Mouse (Mus musculus) heart, adult 18-20 months (tissue): ENCODE measurements around the gene Pip4k2c. TPM values are rescaled to one million over a fixed set of nuclear protein-coding genes. Genes with fewer than 3 reads are reported as not detected.
A peak's percentile ranks its signal among the peaks of the same experiment; 100 is the strongest.

Experiments
- DNase-seq, 2 experiments: peaks; one replicate each; pipeline ENCODE4 v3.0.0; 2021 to 2022; ENCODE audit warnings: mixed read lengths in 1 of 2
- total RNA-seq, 2 experiments: library from RNA; stranded (reverse); gene quantifications; 2 replicates each; pipeline ENCODE4 v1.2.3; 2021

Pip4k2c gene
- total RNA-seq, 2 experiments from 2014 or later, result 30.3 to 30.8 TPM

- peak; percentile 58 to 73 for DNase-seq
Observed at GRCm38 (mm10) chr10:127189116-127189650, 22.2 kb downstream of the Pip4k2c start.

- peak; percentile 69 to 73 for DNase-seq
Observed at GRCm38 (mm10) chr10:127188465-127189115, 22.8 kb downstream of the Pip4k2c start.

GRCm38 (mm10) chr10:127188079-127188453 lies 23.3 kb downstream of the Pip4k2c start:
- no peak for DNase-seq

- DNase-seq, result no peak
Observed at GRCm38 (mm10) chr10:127187371-127188078, 23.9 kb downstream of the Pip4k2c start.

GRCm38 (mm10) chr10:127186451-127186850 lies 24.9 kb downstream of the Pip4k2c start:
- DNase-seq, result no peak

GRCm38 (mm10) chr10:127185506-127185905 lies 25.9 kb downstream of the Pip4k2c start:
- DNase-seq, result no peak

- DNase-seq, result no peak
Observed at GRCm38 (mm10) chr10:127185101-127185500, 26.3 kb downstream of the Pip4k2c start.

GRCm38 (mm10) chr10:127183759-127184158 lies 27.6 kb downstream of the Pip4k2c start:
- no peak for DNase-seq

GRCm38 (mm10) chr10:127182624-127183023 lies 28.8 kb downstream of the Pip4k2c start:
- DNase-seq, result no peak

GRCm38 (mm10) chr10:127181566-127181965 lies 29.8 kb downstream of the Pip4k2c start:
- DNase-seq, result peak in 1 of 2 experiments; percentile 72

GRCm38 (mm10) chr10:127180695-127181047 lies 30.7 kb downstream of the Pip4k2c start:
- no peak for DNase-seq

GRCm38 (mm10) chr10:127179871-127180694 lies 31.3 kb downstream of the Pip4k2c start, which contains the start of gene Slc26a10:
TSS of gene Slc26a10 (minus strand) at chr10:127180645.
- DNase-seq, result peak in 1 of 2 experiments; percentile 63

GRCm38 (mm10) chr10:127178286-127179027 lies 32.9 kb downstream of the Pip4k2c start:
- DNase-seq, result no peak

GRCm38 (mm10) chr10:127177719-127178118 lies 33.7 kb downstream of the Pip4k2c start:
- peak; percentile 75 to 89 for DNase-seq

GRCm38 (mm10) chr10:127177235-127177634 lies 34.1 kb downstream of the Pip4k2c start:
- DNase-seq, result no peak

- DNase-seq, result no peak
Observed at GRCm38 (mm10) chr10:127176756-127177155, 34.6 kb downstream of the Pip4k2c start.

- DNase-seq, result no peak
Observed at GRCm38 (mm10) chr10:127176228-127176627, 35.2 kb downstream of the Pip4k2c start.

- DNase-seq, result no peak
Observed at GRCm38 (mm10) chr10:127174170-127174569, 37.2 kb downstream of the Pip4k2c start.

- DNase-seq, result no peak
Observed at GRCm38 (mm10) chr10:127173148-127174065, 38.0 kb downstream of the Pip4k2c start.

- DNase-seq, result no peak
Observed at GRCm38 (mm10) chr10:127171631-127172200, 39.7 kb downstream of the Pip4k2c start.
